Mouse (Mus musculus): ENCODE data around the gene Ints6. TPM values are rescaled to one million over a fixed set of nuclear protein-coding genes. Genes with fewer than 3 reads are reported as not detected.

Ints6 gene
- polyA plus RNA-seq, 1 experiment from 2014 or later = 6.7 TPM

GRCm38 (mm10) chr14:62638345-62638702 is 122.6 kb downstream of the Ints6 start:
- no peaks in the 10 kb centered on the region for H3K4me1 ChIP-seq (replicated peaks; ENCODE audit: control insufficient read depth, insufficient read depth)
- ATAC-seq (ENCODE audit: low FRiP score, low TSS enrichment) = no peak
- no peaks in the 10 kb centered on the region for H3K27me3 ChIP-seq (ENCODE audit: control insufficient read depth, insufficient read depth, low read length)
- no peaks in the 10 kb centered on the region for H3K36me3 ChIP-seq (ENCODE audit: control insufficient read depth, insufficient read depth, low read length)
- H3K9ac ChIP-seq (ENCODE audit: low read length) = no peak overlapping the region
- H3K4me2 ChIP-seq (replicated peaks; ENCODE audit: low read depth) = no peak overlapping the region
- 55% methylated on average over 6 of the region's 6 CpGs for WGBS
- DNase-seq (ENCODE audit: low spot score) = no peak
- H3K9me3 ChIP-seq (ENCODE audit: control insufficient read depth, low read length) = no peaks in the 10 kb centered on the region
- H3K4me3 ChIP-seq (ENCODE audit: low read depth, low read length) = no peak overlapping the region
- H3K27ac ChIP-seq (replicated peaks) = no peak overlapping the region
- TF ChIP-seq EP300 (optimal IDR thresholded peaks at IDR 0.05) = no peak
- TF ChIP-seq CTCF (IDR thresholded peaks at IDR 0.05; ENCODE audit: low read depth) = no peak

- Histone ChIP-seq H3K4me2 (replicated peaks; ENCODE audit: low read depth) (no peak overlapping the region), H3K9me3 (ENCODE audit: control insufficient read depth, low read length) (no peaks in the 10 kb centered on the region), H3K36me3 (ENCODE audit: control insufficient read depth, insufficient read depth, low read length) (no peaks in the 10 kb centered on the region), H3K4me3 (ENCODE audit: low read depth, low read length) (no peak overlapping the region), H3K27me3 (ENCODE audit: control insufficient read depth, insufficient read depth, low read length) (no peaks in the 10 kb centered on the region), H3K27ac (replicated peaks) (no peak overlapping the region), H3K4me1 (replicated peaks; ENCODE audit: control insufficient read depth, insufficient read depth) (no peaks in the 10 kb centered on the region), H3K9ac (ENCODE audit: low read length) (no peak overlapping the region)
- DNase-seq (ENCODE audit: low spot score) = no peak
- no peak for ATAC-seq (ENCODE audit: low FRiP score, low TSS enrichment)
- TF ChIP-seq EP300 (optimal IDR thresholded peaks at IDR 0.05) (no peak), CTCF (IDR thresholded peaks at IDR 0.05; ENCODE audit: low read depth) (no peak)
- 24% methylated on average over 9 of the region's 9 CpGs for WGBS
These were observed 123.3 kb downstream of the Ints6 start for GRCm38 (mm10) chr14:62637436-62638344.

- H3K4me3 ChIP-seq (ENCODE audit: low read depth, low read length) = no peak overlapping the region
- no peak overlapping the region for H3K9ac ChIP-seq (ENCODE audit: low read length)
- no peak for DNase-seq (ENCODE audit: low spot score)
- no peak for TF ChIP-seq EP300 (optimal IDR thresholded peaks at IDR 0.05)
- no peak for TF ChIP-seq CTCF (IDR thresholded peaks at IDR 0.05; ENCODE audit: low read depth)
- H3K27ac ChIP-seq (replicated peaks) = no peak overlapping the region
- H3K9me3 ChIP-seq (ENCODE audit: control insufficient read depth, low read length) = no peaks in the 10 kb centered on the region
- 91% methylated on average over 5 of the region's 5 CpGs for WGBS
- H3K4me1 ChIP-seq (replicated peaks; ENCODE audit: control insufficient read depth, insufficient read depth) = no peaks in the 10 kb centered on the region
- ATAC-seq (ENCODE audit: low FRiP score, low TSS enrichment) = no peak
- no peaks in the 10 kb centered on the region for H3K36me3 ChIP-seq (ENCODE audit: control insufficient read depth, insufficient read depth, low read length)
- no peaks in the 10 kb centered on the region for H3K27me3 ChIP-seq (ENCODE audit: control insufficient read depth, insufficient read depth, low read length)
- no peak overlapping the region for H3K4me2 ChIP-seq (replicated peaks; ENCODE audit: low read depth)
These were observed 133.0 kb downstream of the Ints6 start for GRCm38 (mm10) chr14:62627951-62628350.

Other genes starting within 250 kb of the Ints6 start
- 3.7 and 4.1 TPM in 2 replicates for gene Fam124a, start 205.4 kb downstream of the Ints6 start, polyA plus RNA-seq (2015; fragmentation: Nextera tagmentation; extraction: Ambion mirVana)
- not detected in 2 replicates for gene Gm4131, start 194.2 kb downstream of the Ints6 start, polyA plus RNA-seq (2015; fragmentation: Nextera tagmentation; extraction: Ambion mirVana)
- not detected in 2 replicates for gene Serpine3, start 97.5 kb downstream of the Ints6 start, polyA plus RNA-seq (2015; fragmentation: Nextera tagmentation; extraction: Ambion mirVana)
- 2.4 and 2.5 TPM in 2 replicates for gene Wdfy2, start 76.5 kb upstream of the Ints6 start, polyA plus RNA-seq (2015; fragmentation: Nextera tagmentation; extraction: Ambion mirVana)
- not detected in 2 replicates for gene Defb48, start 223.3 kb upstream of the Ints6 start, polyA plus RNA-seq (2015; fragmentation: Nextera tagmentation; extraction: Ambion mirVana)
- gene Defb47, start 236.9 kb upstream of the Ints6 start, polyA plus RNA-seq (2015; fragmentation: Nextera tagmentation; extraction: Ambion mirVana) = not detected in 2 replicates

Data from stomach, postnatal 0 days (tissue).